Mouse (Mus musculus) left cerebral cortex, adult 2 months (tissue): ENCODE measurements around the gene Izumo4. TPM values are rescaled to one million over a fixed set of nuclear protein-coding genes. Genes with fewer than 3 reads are reported as not detected.

Experiments
- DNase-seq, 2 experiments: peaks; one replicate each; pipeline ENCODE4 v3.0.0; 2021 to 2022; ENCODE audit warnings: low spot score in 2 of 2, mixed read lengths in 1 of 2; ENCODE audit errors: extremely low spot score in 1 of 2
- H3K27ac ChIP-seq: fragments of 200-600 bp; 2 replicates; pipeline ENCODE4 v1.8.1; 2022
- H3K4me3 ChIP-seq: fragments of 200-600 bp; 2 replicates; pipeline ENCODE4 v1.8.1; 2022
- CTCF ChIP-seq: fragments of 200-600 bp; IDR thresholded peaks from 2 replicates; pipeline ENCODE4 v1.8.1; 2022; ENCODE audit warnings: antibody characterized with exemption, mild to moderate bottlenecking, moderate library complexity
- intact Hi-C: fragments of 180-260 bp; cut with DNase I; formaldehyde crosslinking; loops from one replicate; pipeline ENCODE4 v1.15.1; 2025
- total RNA-seq, 2 experiments: library from RNA; stranded (reverse); gene quantifications; 2 replicates each; pipeline ENCODE4 v1.2.3; 2021

Izumo4 gene
- total RNA-seq, 2 experiments from 2014 or later: 45.0 to 46.0 TPM

DNA sequence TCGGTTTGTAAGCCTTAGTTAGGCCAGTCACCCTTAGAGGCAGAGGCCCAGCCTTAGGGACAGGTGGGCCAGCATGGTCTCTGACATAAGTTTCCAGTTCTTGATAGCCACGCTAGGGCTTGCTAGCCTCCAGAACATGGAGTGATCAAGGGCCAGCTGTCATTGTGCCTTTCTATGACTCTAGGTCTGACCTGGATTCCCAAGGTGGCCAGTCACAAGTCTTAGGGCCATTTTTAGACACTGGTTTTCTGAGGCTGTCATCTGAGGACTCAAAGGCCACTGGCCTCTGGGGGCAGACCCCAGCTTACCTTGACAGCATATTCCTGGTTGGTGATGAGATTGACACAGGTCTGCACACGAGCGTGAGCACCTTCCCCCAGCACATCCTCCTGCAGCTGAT lies 30.7 kb upstream of the Izumo4 start:
- no peak for DNase-seq
- Histone ChIP-seq H3K4me3 (no peak overlapping the region), H3K27ac (no peak overlapping the region)
- TF ChIP-seq CTCF: no peak
- intact Hi-C loops: no loop called here

DNA sequence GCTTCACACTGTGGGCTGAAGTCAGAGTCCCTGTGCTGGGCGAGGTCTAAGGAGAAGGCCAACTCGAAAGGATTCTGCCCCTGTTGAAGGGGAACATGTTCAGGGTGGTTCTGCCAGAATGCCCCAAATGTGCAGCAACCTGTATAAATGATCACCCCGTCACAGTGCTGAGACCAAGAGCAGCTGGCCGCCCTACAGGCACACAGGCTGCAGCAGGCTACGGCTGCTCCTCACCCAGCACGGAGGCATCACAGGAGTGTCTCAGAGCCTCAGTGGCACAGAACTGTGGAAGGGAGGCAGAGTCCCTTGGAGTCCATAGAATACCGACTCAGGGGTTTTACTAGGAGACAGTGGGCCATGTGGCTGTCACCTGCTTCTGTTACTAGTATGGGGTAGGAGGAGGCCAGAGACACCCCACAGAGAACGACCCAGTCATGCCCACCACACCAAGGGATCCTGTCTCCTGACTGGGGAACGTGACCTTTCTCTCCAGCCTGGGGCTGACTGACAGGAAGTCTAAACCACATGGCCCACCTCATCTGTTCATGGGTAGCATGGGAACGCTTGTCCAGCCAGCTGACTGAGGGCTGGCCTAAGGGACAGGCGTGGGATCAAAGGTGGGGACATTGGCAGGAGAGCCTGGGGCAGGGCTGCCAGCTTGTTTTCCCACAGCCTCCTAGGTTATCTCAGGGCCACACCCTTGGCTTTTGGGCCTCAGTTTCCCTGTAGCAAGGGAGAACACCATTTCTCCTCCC lies 29.9 kb upstream of the Izumo4 start:
- no peak for DNase-seq
- Histone ChIP-seq H3K27ac (no peak overlapping the region), H3K4me3 (no peak overlapping the region)
- intact Hi-C loops: no loop called here
- no peak for TF ChIP-seq CTCF

DNA sequence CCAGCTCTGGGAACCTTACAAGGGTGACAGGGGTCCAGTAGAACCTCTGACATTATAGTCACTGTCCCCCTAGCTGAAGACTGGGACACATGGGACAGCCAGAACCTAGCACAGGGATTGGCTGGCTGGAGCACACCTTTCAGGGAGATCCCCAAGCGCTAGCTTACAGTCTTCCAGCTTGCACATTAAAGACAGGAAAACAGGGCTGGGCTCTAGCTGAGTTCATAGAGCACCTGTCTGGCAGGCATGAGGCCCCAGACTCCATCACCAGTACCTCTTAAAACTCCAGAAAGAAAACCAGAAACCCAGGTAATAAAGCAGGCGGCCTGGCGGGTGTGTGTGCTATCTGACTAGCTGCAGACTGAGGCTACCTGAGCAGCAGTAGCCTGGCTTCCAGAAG lies 28.3 kb upstream of the Izumo4 start:
- peak overlapping the region; percentile 82 for H3K4me3 ChIP-seq
- no peak for TF ChIP-seq CTCF
- intact Hi-C loops: no loop called here
- peak overlapping the region; percentile 92 for H3K27ac ChIP-seq
- DNase-seq: no peak

DNA sequence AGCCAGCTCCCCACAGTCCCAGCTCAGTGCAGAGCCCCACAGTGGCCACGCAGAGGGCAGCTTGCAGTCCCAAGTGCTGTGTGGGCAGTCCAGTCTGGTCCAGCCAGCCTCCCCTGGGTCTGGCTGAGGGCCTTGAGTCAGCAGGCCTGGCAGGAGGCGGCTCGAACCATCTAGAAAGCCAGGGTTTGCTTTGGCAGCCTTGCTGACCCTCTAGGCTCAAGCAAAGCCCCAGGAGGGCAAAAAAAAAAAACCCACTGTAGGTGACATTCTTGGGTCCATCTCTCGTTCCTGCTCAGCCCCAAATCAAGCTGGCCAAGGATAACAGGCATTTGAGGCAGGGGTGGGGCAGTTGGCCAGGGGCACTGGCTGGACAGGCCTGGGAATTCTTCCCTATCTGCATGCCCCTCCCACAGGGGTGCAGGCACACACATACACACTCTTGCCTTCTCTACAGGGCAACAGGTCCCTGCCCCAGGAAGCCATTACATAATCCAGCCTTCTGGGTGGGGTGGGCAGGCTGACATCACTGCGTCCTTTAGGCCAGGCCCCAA lies 27.7 kb upstream of the Izumo4 start:
- TF ChIP-seq CTCF: no peak
- peak overlapping the region; percentile 92 for H3K27ac ChIP-seq
- intact Hi-C loops: no loop called here

DNA sequence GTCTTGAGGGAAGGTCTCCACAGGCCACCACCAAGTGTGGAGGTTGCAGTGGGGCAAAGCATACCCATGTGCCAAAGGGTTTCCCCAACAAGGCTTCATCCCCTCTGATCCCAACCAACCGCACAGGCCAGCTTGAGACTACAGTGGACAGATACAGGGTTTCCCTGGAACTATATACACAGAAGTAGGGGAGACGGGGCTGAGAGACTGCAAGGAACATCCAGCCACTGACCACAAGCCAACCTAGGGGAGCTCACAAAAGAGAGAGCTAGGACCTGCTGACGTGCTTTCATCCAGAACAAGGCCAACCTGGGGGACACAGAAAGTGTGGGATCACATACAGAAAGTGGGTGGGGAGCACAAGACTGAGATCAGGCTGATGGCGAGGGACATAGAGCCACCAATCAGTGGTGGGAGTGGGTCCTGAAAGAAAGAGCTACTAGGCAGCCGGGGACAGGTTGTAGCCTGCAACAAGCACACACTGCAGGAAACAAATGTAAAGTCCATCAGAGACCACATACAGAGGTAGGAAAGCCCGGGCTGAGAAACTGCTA lies 27.1 kb upstream of the Izumo4 start:
- TF ChIP-seq CTCF: no peak
- no peak for DNase-seq
- Histone ChIP-seq H3K27ac (peak overlapping the region; percentile 92), H3K4me3 (peak overlapping the region; percentile 82)
- intact Hi-C loops: loop anchor here (5.0 kb wide), 1 partner anchor 98 kb away; the partner anchor contains the start of gene Klf16

More for the DNA sequence above, 27.7 kb upstream of the Izumo4 start:
- H3K4me3 ChIP-seq: peak overlapping the region; percentile 82
- no peak for DNase-seq

DNA sequence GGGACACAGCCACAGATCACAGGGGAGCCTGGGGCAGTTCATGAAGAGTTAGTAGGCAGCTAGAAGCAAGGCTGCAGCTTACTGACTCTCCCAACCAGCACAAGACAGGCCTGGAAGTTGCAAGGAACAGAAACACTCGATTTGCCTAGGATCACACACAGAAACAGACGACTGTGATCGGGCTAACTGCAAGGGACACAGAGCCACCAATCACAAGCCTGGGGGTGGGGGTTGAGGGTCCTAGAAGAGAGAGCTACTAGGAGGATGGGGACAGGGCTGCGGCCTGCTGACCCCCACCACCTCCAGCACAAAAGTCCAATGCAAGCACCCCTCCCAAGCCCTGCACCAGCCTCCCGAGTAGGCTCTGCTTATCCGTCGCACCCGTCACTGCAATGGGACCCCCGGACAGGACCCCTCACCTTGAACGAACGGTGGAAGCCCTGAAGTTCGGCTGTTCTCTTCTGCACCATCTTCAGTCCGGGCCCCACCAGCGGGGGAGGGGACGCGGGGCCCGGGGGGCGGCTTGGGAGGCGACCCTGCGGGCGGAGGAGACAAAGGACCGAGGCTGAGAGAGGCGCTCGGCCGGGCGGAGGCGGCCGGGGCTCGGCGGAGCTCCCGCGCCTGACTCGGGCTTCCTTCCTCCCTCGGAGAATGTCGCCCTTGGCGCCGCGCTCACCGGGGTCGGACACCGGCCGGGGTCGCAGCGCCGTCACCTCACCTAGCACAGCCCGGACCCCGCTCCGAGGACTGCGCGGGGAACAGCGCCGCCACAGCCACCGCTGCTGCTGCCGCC lies 26.4 kb upstream of the Izumo4 start:
- peak overlapping the region; percentile 82 for H3K4me3 ChIP-seq
- no peak for DNase-seq
- peak overlapping the region; percentile 92 for H3K27ac ChIP-seq
- no peak for TF ChIP-seq CTCF
- intact Hi-C loops: loop anchor here (1.0 to 5.0 kb wide), 4 partner anchors 19 to 98 kb away; partner anchors contain the start of genes Btbd2, Csnk1g2, Izumo4 and Klf16

DNA sequence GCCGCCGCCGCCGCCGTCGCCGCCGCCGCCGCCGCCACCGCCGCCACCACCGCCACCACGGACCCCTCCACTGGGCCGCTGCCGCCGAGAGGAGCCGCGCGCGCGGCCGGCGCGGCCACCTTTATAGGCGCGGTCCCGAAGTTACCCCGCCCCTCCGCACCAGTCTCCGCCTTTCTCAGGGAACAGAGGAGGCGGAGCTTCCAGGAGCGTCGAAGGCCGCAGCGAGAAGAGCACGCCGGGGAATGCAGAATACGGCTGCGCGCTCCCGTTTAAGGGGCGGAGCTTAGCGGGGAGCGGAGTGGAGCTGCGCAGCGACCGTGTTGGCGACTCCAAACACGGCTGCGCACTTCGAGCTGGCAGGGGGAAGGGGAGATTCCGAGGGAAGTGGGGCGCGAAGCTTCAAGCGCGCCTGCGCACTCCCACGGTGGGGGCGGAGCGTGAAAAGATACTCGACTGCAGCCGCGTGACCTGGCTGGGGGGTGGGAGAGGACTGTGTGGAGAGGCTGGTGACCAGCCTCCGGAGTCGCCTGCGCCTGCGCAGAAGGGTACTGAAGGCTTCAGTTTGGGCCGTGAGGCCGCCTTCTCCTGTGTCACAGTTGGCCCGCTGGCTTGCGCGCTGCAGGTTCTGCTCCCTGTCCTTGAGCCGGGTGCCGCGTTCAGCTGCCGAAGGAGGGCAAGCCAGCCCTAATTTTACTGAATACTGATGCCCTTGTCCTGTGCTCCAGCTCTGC lies 25.6 kb upstream of the Izumo4 start:
- intact Hi-C loops: loop anchor here (1.0 to 5.0 kb wide), 4 partner anchors 20 to 99 kb away; partner anchors contain the start of genes Btbd2, Csnk1g2, Izumo4 and Klf16
- no peak for TF ChIP-seq CTCF
- H3K4me3 ChIP-seq: peak overlapping the region; percentile 82
- peak; percentile 98 to 99 for DNase-seq
- H3K27ac ChIP-seq: peak overlapping the region; percentile 100

DNA sequence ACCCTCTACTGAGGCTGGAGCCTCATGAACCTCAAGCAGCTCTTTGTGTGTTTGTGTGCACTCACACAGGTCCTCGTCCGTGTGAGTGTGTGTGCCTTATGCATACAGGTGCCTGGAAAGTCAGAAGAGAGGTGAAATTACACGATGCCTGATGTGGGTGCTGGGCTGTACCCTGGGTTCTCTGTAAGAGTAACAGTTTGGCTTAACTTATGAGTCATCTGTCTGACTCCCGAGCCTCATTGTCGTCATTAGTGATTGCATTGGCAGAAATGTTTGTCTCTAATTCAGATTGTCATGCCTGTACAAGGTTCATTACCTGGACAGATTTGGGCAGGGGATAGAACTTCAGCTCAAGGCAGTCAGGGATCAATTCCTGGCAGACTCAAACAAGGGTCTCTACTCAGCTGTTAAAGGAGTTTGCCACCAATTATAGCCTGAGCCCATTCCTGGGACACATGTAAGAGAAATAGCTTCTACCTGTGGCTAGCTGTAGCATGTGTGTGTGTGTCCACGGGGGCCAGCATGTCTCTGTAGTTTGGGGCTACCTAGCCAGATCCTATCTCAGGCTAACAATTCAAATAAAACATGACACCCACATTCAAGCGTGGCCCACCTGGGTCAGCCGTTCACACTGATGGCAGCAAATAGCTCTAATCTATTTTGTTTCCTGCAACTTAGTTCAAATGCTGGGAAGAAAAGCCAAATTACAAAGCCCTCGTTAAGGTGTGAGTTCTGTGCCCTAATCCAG lies 24.7 kb upstream of the Izumo4 start:
- DNase-seq: no peak

DNA sequence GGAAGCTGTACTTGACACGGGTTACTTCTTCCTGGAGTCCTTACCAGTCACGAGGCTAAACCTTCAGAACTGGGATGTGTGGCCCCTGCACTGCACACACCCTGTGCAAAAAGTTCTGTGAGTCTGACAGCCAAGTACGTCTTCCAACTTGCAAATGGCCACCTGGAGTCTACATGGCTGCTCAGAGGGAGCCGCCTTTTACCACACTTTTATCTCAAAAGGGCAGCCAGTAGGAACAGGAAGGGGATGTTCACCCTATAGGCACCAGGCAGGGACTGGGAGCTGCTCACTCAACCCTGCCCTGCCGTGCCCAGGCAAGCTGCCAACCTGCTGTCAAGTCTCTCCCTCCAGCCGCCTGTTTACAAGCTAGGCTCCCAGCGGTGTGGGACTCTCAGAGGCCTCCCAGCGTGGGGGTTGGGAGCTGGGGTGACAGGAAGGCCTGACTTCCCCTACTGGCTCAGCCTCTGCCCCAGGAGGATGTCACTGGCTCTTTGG lies 24.0 kb upstream of the Izumo4 start, which contains the start of gene Mknk2:
Gene Mknk2 (minus strand): TSS at position 171 of the 495 bp plus-strand sequence.
- intact Hi-C loops: loop anchor here (2.0 to 5.0 kb wide), 2 partner anchors 21 to 101 kb away; partner anchors contain the start of genes Btbd2 and Klf16
- Histone ChIP-seq H3K27ac (peak within 1 kb of the TSS; percentile 100), H3K4me3 (peak within 1 kb of the TSS; percentile 49)
- DNase-seq: peak; percentile 67 to 80
- no peak for TF ChIP-seq CTCF

More for the DNA sequence above, 24.7 kb upstream of the Izumo4 start:
- no peak for TF ChIP-seq CTCF
- intact Hi-C loops: loop anchor here (2.0 to 5.0 kb wide), 2 partner anchors 21 to 100 kb away; partner anchors contain the start of genes Btbd2 and Klf16
- Histone ChIP-seq H3K4me3 (peak overlapping the region; percentile 49), H3K27ac (peak overlapping the region; percentile 100)
